Mouse (Mus musculus) lung, postnatal 0 days (tissue): Measurements from ENCODE around the gene D6Ertd527e.

Source experiments
- CTCF ChIP-seq: IDR thresholded peaks from 2 replicates; pipeline ENCODE4 v1.5.1; 2016; ENCODE audit warnings: antibody characterized with exemption, mild to moderate bottlenecking
- EP300 ChIP-seq: IDR thresholded peaks from 2 replicates; pipeline ENCODE4 v1.6.1; 2016; ENCODE audit warnings: antibody characterized with exemption, mild to moderate bottlenecking, control low read depth

DNA sequence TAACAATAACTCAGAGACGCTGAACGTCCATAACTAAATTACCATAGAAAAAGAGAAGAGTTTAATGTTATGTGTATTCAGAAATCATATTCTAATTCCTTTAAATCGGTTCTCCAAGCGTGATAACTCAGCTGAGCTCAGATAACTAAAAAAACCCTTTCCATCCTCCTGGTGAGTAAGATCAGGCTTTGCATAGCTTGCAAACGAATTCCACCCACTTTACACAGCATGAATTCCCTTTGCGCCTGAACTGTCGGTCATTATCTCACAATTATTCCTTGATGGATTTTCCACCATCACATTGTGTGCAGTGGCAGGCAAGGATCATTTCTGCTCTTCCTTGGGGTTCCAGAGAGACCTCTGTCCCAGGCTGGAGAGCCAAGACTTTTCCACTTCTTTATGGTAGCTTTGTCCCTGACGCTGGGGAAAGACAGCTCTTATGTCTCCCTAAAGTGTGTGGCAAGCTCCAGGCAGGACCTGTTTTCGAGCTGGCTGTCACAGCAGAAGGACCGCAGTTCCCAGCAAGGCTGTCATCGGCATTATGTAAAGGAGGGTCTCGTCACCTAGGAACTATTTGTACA, 29.5 kb downstream of the D6Ertd527e start:
- no peak for TF ChIP-seq CTCF
- TF ChIP-seq EP300, result no peak
